28 mouse cellular contexts compared by ENCODE assay signal in genomic region chr2:150836906-150837305, GRCm38 (mm10). TPM values are rescaled to one million over a fixed set of nuclear protein-coding genes. Genes with fewer than 3 reads are reported as not detected.
A peak's percentile ranks its signal among the peaks of the same experiment; 100 is the strongest.
DNase-seq lines count a peak whose midpoint lies in the region; ATAC-seq and TF ChIP-seq lines count a peak whose summit lies in the region.
"Had no signal": no experiment of that assay in that cellular context is flagged by ENCODE, and none has a peak within 500 bp of the region (broad histone marks: within the 10 kb centered on the region; RNA-seq: fewer than 3 reads in every experiment).

No protein-coding gene starts in this region.

- H3K27ac ChIP-seq in layer of hippocampus, adult 2 months: peak overlapping the region; percentile 75
- 0 out of 2 replicates have a peak overlapping the region, but pooled peaks have one; percentile 41 for H3K27ac ChIP-seq in ES-Bruce4 (ENCODE audit: insufficient read depth, low read length)
- H3K27ac ChIP-seq in midbrain, embryonic 10.5 days (replicated peaks): no peak overlapping the region
- H3K27ac ChIP-seq: embryonic facial prominence, embryonic 13.5 days; forebrain, embryonic 13.5 days; heart, adult 2 months; heart, embryonic 13.5 days; hindbrain, embryonic 12.5 days; limb, embryonic 13.5 days; liver, embryonic 12.5 days; neural tube, embryonic 12.5 days; stomach, postnatal 0 days had no signal

- H3K36me3 ChIP-seq in E14TG2a.4 (ENCODE audit: insufficient read depth, low read length) (peaks cover 63% of the 10 kb centered on the region), ES-Bruce4 (ENCODE audit: control insufficient read depth, insufficient read depth, low read length, poor library complexity, severe bottlenecking) (no peaks in the 10 kb centered on the region)
- peaks cover 62% of the 10 kb centered on the region for H3K36me3 ChIP-seq in midbrain, embryonic 10.5 days

- TF ChIP-seq POLR2A in ES-Bruce4 (IDR thresholded peaks at IDR 0.05; ENCODE audit: insufficient read depth, low read length): no peak

- no peaks in the 10 kb centered on the region for H3K9me3 ChIP-seq in E14TG2a.4 (ENCODE audit: low read length)
- H3K9me3 ChIP-seq in ES-Bruce4 (replicated peaks; ENCODE audit: control insufficient read depth, insufficient read depth, low read length, poor library complexity, severe bottlenecking): no peaks in the 10 kb centered on the region
- H3K9me3 ChIP-seq in midbrain, embryonic 10.5 days (replicated peaks): no peaks in the 10 kb centered on the region
- H3K9me3 ChIP-seq: embryonic facial prominence, embryonic 13.5 days; forebrain, embryonic 13.5 days; heart, embryonic 13.5 days; hindbrain, embryonic 12.5 days; limb, embryonic 13.5 days; liver, embryonic 12.5 days; neural tube, embryonic 12.5 days had no signal

- H3K4me1 ChIP-seq in E14TG2a.4 (replicated peaks; ENCODE audit: low read depth, low read length) (peaks cover 41% of the 10 kb centered on the region), ES-Bruce4 (ENCODE audit: control insufficient read depth, insufficient read depth, low read length) (peaks cover 13% of the 10 kb centered on the region)
- no peaks in the 10 kb centered on the region for H3K4me1 ChIP-seq in midbrain, embryonic 10.5 days
- H3K4me1 ChIP-seq: embryonic facial prominence, embryonic 13.5 days; forebrain, embryonic 13.5 days; hindbrain, embryonic 12.5 days; limb, embryonic 13.5 days; neural tube, embryonic 12.5 days had no signal

- 0 out of 2 replicates have a peak, but pooled peaks have one; percentile 3 for TF ChIP-seq EP300 in ES-Bruce4 (IDR thresholded peaks at IDR 0.05; ENCODE audit: insufficient read depth, low read depth, low read length)

- no peak for ATAC-seq in erythroblast, adult 5-6 weeks (replicated peaks; ENCODE audit: low FRiP score, poor library complexity, severe bottlenecking)
- ATAC-seq: forebrain, embryonic 13.5 days; intestine, postnatal 0 days; liver, embryonic 12.5 days had no signal

- no peak for TF ChIP-seq CTCF in layer of hippocampus, adult 2 months (conservative IDR thresholded peaks at IDR 0.05)
- no peak for TF ChIP-seq CTCF in E14TG2a.4 (conservative IDR thresholded peaks at IDR 0.05; ENCODE audit: low read length)
- no peak for TF ChIP-seq CTCF in ES-Bruce4 (IDR thresholded peaks at IDR 0.05; ENCODE audit: low read depth, low read length)

- no peak for DNase-seq in layer of hippocampus, adult 2 months (ENCODE audit: low spot score in 2 of 2)
- no peak for DNase-seq in layer of hippocampus, postnatal 25 days (ENCODE audit: extremely low spot score in 1 of 2, low spot score in 1 of 2)
- peak; percentile 45 for DNase-seq in brain, adult 2 months (ENCODE audit: low read depth, low spot score)
- no peak for DNase-seq in midbrain, embryonic 10.5 days (ENCODE audit: low spot score)
- DNase-seq: adrenal gland, adult 2 months; cerebellum, adult 2 months; cerebellum, postnatal 36 days; embryo, embryonic 11 days; gastrocnemius, postnatal 14 days; kidney, postnatal 36 days; lung, adult 2 months; lung, postnatal 14 days; midbrain, embryonic 14.5 days; right cerebral cortex, postnatal 14 days; thymus, adult 2 months had no signal

- 80% methylated on average over 15 of the region's 15 CpGs for WGBS in midbrain, embryonic 10.5 days

- no peak overlapping the region; the same call in 1 of the 2 replicates for H3K9ac ChIP-seq in ES-Bruce4 (ENCODE audit: low read depth, poor library complexity, severe bottlenecking)
- H3K9ac ChIP-seq: embryonic facial prominence, embryonic 13.5 days; forebrain, embryonic 13.5 days; heart, embryonic 13.5 days; hindbrain, embryonic 12.5 days; limb, embryonic 13.5 days; liver, embryonic 12.5 days; neural tube, embryonic 12.5 days had no signal

- H3K27me3 ChIP-seq in E14TG2a.4 (ENCODE audit: insufficient read depth, low read length) (no peaks in the 10 kb centered on the region), ES-Bruce4 (ENCODE audit: control insufficient read depth, insufficient read depth, low read length, poor library complexity, severe bottlenecking) (no peaks in the 10 kb centered on the region)
- no peaks in the 10 kb centered on the region for H3K27me3 ChIP-seq in midbrain, embryonic 10.5 days (ENCODE audit: low read depth, poor library complexity, severe bottlenecking)
- H3K27me3 ChIP-seq: embryonic facial prominence, embryonic 13.5 days; forebrain, embryonic 13.5 days; heart, embryonic 13.5 days; hindbrain, embryonic 12.5 days; limb, embryonic 13.5 days; liver, embryonic 12.5 days; neural tube, embryonic 12.5 days had no signal

- H3K4me3 ChIP-seq in layer of hippocampus, adult 2 months: no peak overlapping the region
- peak overlapping the region; percentile 37; the same call in 1 of the 2 replicates for H3K4me3 ChIP-seq in E14TG2a.4 (replicated peaks; ENCODE audit: low read length)
- 0 out of 2 replicates have a peak overlapping the region, but pooled peaks have one; percentile 5 for H3K4me3 ChIP-seq in ES-Bruce4 (ENCODE audit: low read depth, low read length)
- H3K4me3 ChIP-seq in midbrain, embryonic 10.5 days: no peak overlapping the region
- H3K4me3 ChIP-seq: embryonic facial prominence, embryonic 13.5 days; forebrain, embryonic 13.5 days; heart, adult 2 months; heart, embryonic 13.5 days; hindbrain, embryonic 12.5 days; limb, embryonic 13.5 days; liver, embryonic 12.5 days; neural tube, embryonic 12.5 days had no signal

RNA-seq across cellular contexts. Expression of gene Pygb, which starts 50.4 kb away (rescaled TPM):
- 100 to 1,000 TPM; 203 to 212 TPM for total RNA-seq in layer of hippocampus, adult 2 months (2021)
- 100 to 1,000 TPM; 172 to 203 TPM for total RNA-seq in layer of hippocampus, postnatal 25 days (2021)
- 39.5 and 45.4 TPM in 2 replicates for polyA plus RNA-seq in ES-Bruce4 (2011; ENCODE audit: insufficient read depth, insufficient read length, low read depth, missing spikeins)
- 62.7 and 67.0 TPM in 2 replicates for polyA plus RNA-seq in midbrain, embryonic 10.5 days (2016; fragmentation: Nextera tagmentation; extraction: Ambion mirVana)
- total RNA-seq in erythroblast, adult 5-6 weeks (2015; ENCODE audit: low replicate concordance): 2.1 and 2.3 TPM in 2 replicates
- 6.6 and 8.8 TPM in 2 replicates for total RNA-seq in erythroblast, adult 5-6 weeks (2017; ENCODE audit: low replicate concordance)

Comparison
In these comparisons a context has a peak if more than half of its experiments do, and no peak if none do; other contexts are left out.
1. H3K4me3 ChIP-seq: peak in E14TG2a.4 (single experiment) and ES-Bruce4 (single experiment); none in layer of hippocampus, adult 2 months (single experiment) and midbrain, embryonic 10.5 days (single experiment).
2. RNA of gene Pygb, which starts 50.4 kb away (total RNA-seq): 203 to 212 TPM in layer of hippocampus, adult 2 months and 172 to 203 TPM in layer of hippocampus, postnatal 25 days; 2.1 to 8.8 TPM in erythroblast, adult 5-6 weeks; every median in the first group is over 10 times any median in the second.